Mouse (Mus musculus) testis, adult 2 months (tissue): ENCODE measurements around the gene Aebp2. TPM values are rescaled to one million over a fixed set of nuclear protein-coding genes. Genes with fewer than 3 reads are reported as not detected.
"Not testable (repeated sequence)": the region's sequence is repeated elsewhere in the genome, so short reads cannot be mapped to it uniquely, and the experiment has no call there.

Experiments
- H3K27ac ChIP-seq: fragments of 200-500 bp; 2 replicates; pipeline ENCODE4 v1.5.1; 2012; ENCODE audit warnings: low read depth, low read length; ENCODE audit not compliant: control insufficient read depth, insufficient read depth
- H3K27me3 ChIP-seq: fragments of 200-500 bp; 2 replicates; pipeline ENCODE4 v1.6.1; 2012; ENCODE audit warnings: mild to moderate bottlenecking, low read length, moderate library complexity; ENCODE audit not compliant: control insufficient read depth, insufficient read depth
- H3K36me3 ChIP-seq: fragments of 200-500 bp; 2 replicates; pipeline ENCODE4 v1.6.1; 2012; ENCODE audit warnings: mild to moderate bottlenecking, low read length; ENCODE audit not compliant: control insufficient read depth, insufficient read depth
- H3K4me1 ChIP-seq: fragments of 200-500 bp; 2 replicates; pipeline ENCODE4 v1.6.1; 2012; ENCODE audit warnings: low read length; ENCODE audit not compliant: control insufficient read depth, insufficient read depth
- H3K4me3 ChIP-seq: fragments of 200-500 bp; 2 replicates; pipeline ENCODE4 v1.5.1; 2012; ENCODE audit warnings: low read depth, mild to moderate bottlenecking, low read length, moderate library complexity, mixed read lengths; ENCODE audit not compliant: control insufficient read depth
- CTCF ChIP-seq: fragments of 200-500 bp; IDR thresholded peaks from 2 replicates; pipeline ENCODE4 v1.5.1; 2012; ENCODE audit warnings: low read depth, mild to moderate bottlenecking, inconsistent platforms, low read length, moderate library complexity; ENCODE audit not compliant: control insufficient read depth, insufficient read depth, insufficient replicate concordance
- POLR2A ChIP-seq: fragments of 200-500 bp; IDR thresholded peaks from 2 replicates; pipeline ENCODE4 v1.6.1; 2012; ENCODE audit warnings: low read depth, mild to moderate bottlenecking, inconsistent platforms, low read length, moderate library complexity; ENCODE audit not compliant: control insufficient read depth
- polyA plus RNA-seq: library from polyadenylated mRNA; depleted of rRNA; stranded (reverse); fragments of >200 nt; gene quantifications from 2 replicates; pipeline ENCODE4 v1.2.3, GENCODE M21; 2012

Aebp2 gene
- polyA plus RNA-seq, 1 experiment = 18.4 TPM

- no peak overlapping the region for H3K4me3 ChIP-seq
- H3K4me1 ChIP-seq = no peaks in the 10 kb centered on the region
- no peaks in the 10 kb centered on the region for H3K36me3 ChIP-seq
- H3K27me3 ChIP-seq = no peaks in the 10 kb centered on the region
- no peak overlapping the region for H3K27ac ChIP-seq
- TF ChIP-seq CTCF (no peak), POLR2A (no peak)
These were observed 35.6 kb downstream of the Aebp2 start for GRCm38 (mm10) chr6:140657920-140658522.

- H3K27me3 ChIP-seq = no peaks in the 10 kb centered on the region
- no peak overlapping the region for H3K27ac ChIP-seq
- no peak for TF ChIP-seq POLR2A
- TF ChIP-seq CTCF = no peak
- no peak overlapping the region for H3K4me3 ChIP-seq
- H3K36me3 ChIP-seq = no peaks in the 10 kb centered on the region
- no peaks in the 10 kb centered on the region for H3K4me1 ChIP-seq
These were observed 38.6 kb downstream of the Aebp2 start for GRCm38 (mm10) chr6:140661111-140661510.

GRCm38 (mm10) chr6:140661777-140662176, 39.3 kb downstream of the Aebp2 start:
- Histone ChIP-seq H3K4me1 (no peaks in the 10 kb centered on the region; the same call in 1 of the 2 replicates), H3K36me3 (no peaks in the 10 kb centered on the region), H3K27ac (no peak overlapping the region), H3K4me3 (no peak overlapping the region), H3K27me3 (no peaks in the 10 kb centered on the region)
- TF ChIP-seq CTCF = no peak
- TF ChIP-seq POLR2A = no peak

GRCm38 (mm10) chr6:140662290-140662689, 39.8 kb downstream of the Aebp2 start:
- H3K27ac ChIP-seq = no peak overlapping the region
- no peaks in the 10 kb centered on the region for H3K27me3 ChIP-seq
- H3K36me3 ChIP-seq = no peaks in the 10 kb centered on the region
- no peaks in the 10 kb centered on the region; the same call in 1 of the 2 replicates for H3K4me1 ChIP-seq
- H3K4me3 ChIP-seq = no peak overlapping the region
- TF ChIP-seq POLR2A = no peak
- TF ChIP-seq CTCF = no peak

GRCm38 (mm10) chr6:140662697-140663096, 40.2 kb downstream of the Aebp2 start:
- H3K27ac ChIP-seq, H3K36me3 ChIP-seq, H3K4me3 ChIP-seq, H3K27me3 ChIP-seq, H3K4me1 ChIP-seq: not testable (repeated sequence)

GRCm38 (mm10) chr6:140664611-140665010, 42.1 kb downstream of the Aebp2 start:
- no peaks in the 10 kb centered on the region for H3K36me3 ChIP-seq
- H3K4me1 ChIP-seq = no peaks in the 10 kb centered on the region; the same call in none of the 2 replicates
- H3K4me3 ChIP-seq = no peak overlapping the region
- H3K27me3 ChIP-seq = no peaks in the 10 kb centered on the region
- TF ChIP-seq CTCF (no peak), POLR2A (no peak)
- no peak overlapping the region for H3K27ac ChIP-seq

- H3K27ac ChIP-seq = no peak overlapping the region
- no peaks in the 10 kb centered on the region; the same call in none of the 2 replicates for H3K4me1 ChIP-seq
- TF ChIP-seq CTCF (no peak), POLR2A (no peak)
- no peaks in the 10 kb centered on the region for H3K27me3 ChIP-seq
- H3K36me3 ChIP-seq = no peaks in the 10 kb centered on the region
- H3K4me3 ChIP-seq = no peak overlapping the region
These were observed 44.2 kb downstream of the Aebp2 start for GRCm38 (mm10) chr6:140666486-140667240.

- H3K36me3 ChIP-seq = no peaks in the 10 kb centered on the region
- H3K27ac ChIP-seq = no peak overlapping the region
- H3K4me3 ChIP-seq = no peak overlapping the region
- no peak for TF ChIP-seq CTCF
- no peak for TF ChIP-seq POLR2A
- H3K4me1 ChIP-seq = no peaks in the 10 kb centered on the region; the same call in none of the 2 replicates
- no peaks in the 10 kb centered on the region for H3K27me3 ChIP-seq
These were observed 44.9 kb downstream of the Aebp2 start for GRCm38 (mm10) chr6:140667289-140667906.
